Mouse (Mus musculus) adrenal gland, adult 8-10 months (tissue): ENCODE results near the gene Rhbdf1. TPM values are rescaled to one million over a fixed set of nuclear protein-coding genes. Genes with fewer than 3 reads are reported as not detected.

Experiments used
- DNase-seq: peaks from one replicate; pipeline ENCODE4 v3.0.0; 2022
- total RNA-seq, 4 experiments: library from RNA; stranded (reverse); gene quantifications; 2 replicates each; pipeline ENCODE4 v1.2.4; 2022

Rhbdf1 gene
- total RNA-seq, 4 experiments from 2014 or later = 24.5 to 40.0 (median 33.1) TPM

- no peak for DNase-seq
Observed at GRCm38 (mm10) chr11:32238093-32238860, 16.2 kb upstream of the Rhbdf1 start.

- DNase-seq = no peak
Observed at GRCm38 (mm10) chr11:32237411-32237795, 15.3 kb upstream of the Rhbdf1 start.

GRCm38 (mm10) chr11:32236712-32237410 lies 14.8 kb upstream of the Rhbdf1 start:
- no peak for DNase-seq

GRCm38 (mm10) chr11:32236132-32236531 lies 14.0 kb upstream of the Rhbdf1 start:
- no peak for DNase-seq

- DNase-seq = peak; percentile 73
Observed at GRCm38 (mm10) chr11:32235646-32236045, 13.5 kb upstream of the Rhbdf1 start.

- DNase-seq = no peak
Observed at GRCm38 (mm10) chr11:32234816-32235485, 12.9 kb upstream of the Rhbdf1 start.

GRCm38 (mm10) chr11:32233895-32234294 lies 11.8 kb upstream of the Rhbdf1 start:
- no peak for DNase-seq

GRCm38 (mm10) chr11:32232848-32233247 lies 10.7 kb upstream of the Rhbdf1 start:
- no peak for DNase-seq

GRCm38 (mm10) chr11:32231125-32231524 lies 9.0 kb upstream of the Rhbdf1 start:
- DNase-seq = no peak

GRCm38 (mm10) chr11:32230220-32230619 lies 8.1 kb upstream of the Rhbdf1 start:
- DNase-seq = no peak

- DNase-seq = no peak
Observed at GRCm38 (mm10) chr11:32228292-32228845, 6.3 kb upstream of the Rhbdf1 start.

GRCm38 (mm10) chr11:32227555-32227954 lies 5.5 kb upstream of the Rhbdf1 start:
- no peak for DNase-seq

GRCm38 (mm10) chr11:32227041-32227440 lies 4.9 kb upstream of the Rhbdf1 start:
- no peak for DNase-seq

- peak; percentile 83 for DNase-seq
Observed at GRCm38 (mm10) chr11:32226124-32226871, 4.2 kb upstream of the Rhbdf1 start, which contains the start of gene Mpg. Mpg (plus strand) TSS chr11:32226505.

- no peak for DNase-seq
Observed at GRCm38 (mm10) chr11:32225222-32226104, 3.4 kb upstream of the Rhbdf1 start.

GRCm38 (mm10) chr11:32224468-32225139 lies 2.5 kb upstream of the Rhbdf1 start:
- DNase-seq = no peak

GRCm38 (mm10) chr11:32223297-32223967 lies 1.3 kb upstream of the Rhbdf1 start:
- no peak for DNase-seq

- no peak for DNase-seq
Observed at GRCm38 (mm10) chr11:32222570-32223194, 582 bp upstream of the Rhbdf1 start.

- DNase-seq = no peak
Observed at GRCm38 (mm10) chr11:32221225-32221950, 712 bp downstream of the Rhbdf1 start.
